Mouse (Mus musculus): ENCODE results near the gene Alg12.

DNA sequence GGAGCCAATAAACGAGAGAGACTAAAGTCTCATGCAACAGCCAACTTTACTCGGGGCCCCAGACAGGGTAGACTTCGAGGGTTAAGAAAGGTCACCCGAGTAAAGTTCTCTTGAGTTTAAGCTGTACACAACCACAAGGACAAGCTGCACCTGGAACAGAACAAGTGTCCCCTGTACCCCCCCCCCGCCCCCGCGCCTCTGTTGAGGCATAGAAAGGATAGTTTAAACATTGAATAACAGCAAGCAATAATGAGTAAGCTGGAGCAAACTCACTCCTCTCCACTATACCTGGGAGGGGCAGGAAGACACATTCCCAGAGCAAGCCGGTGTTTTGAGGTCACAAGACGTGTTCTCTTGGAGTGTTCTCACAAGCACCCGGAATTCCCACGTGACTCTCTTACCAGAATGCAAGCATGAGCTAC, 19.2 kb downstream of the Alg12 start:
- TF ChIP-seq EP300 (IDR thresholded peaks at IDR 0.05; ENCODE audit: insufficient read depth, low read depth, low read length) (no peak), CTCF (IDR thresholded peaks at IDR 0.05; ENCODE audit: low read depth, low read length) (no peak)

Measured in ES-Bruce4 (cell line).